Mouse (Mus musculus) layer of hippocampus, adult 11-12 months (tissue): Measurements from ENCODE around the gene Acin1.

ENCODE experiments used
- DNase-seq: peaks from one replicate; pipeline ENCODE4 v3.0.0; 2022; ENCODE audit warnings: low spot score

The Acin1 gene

DNA sequence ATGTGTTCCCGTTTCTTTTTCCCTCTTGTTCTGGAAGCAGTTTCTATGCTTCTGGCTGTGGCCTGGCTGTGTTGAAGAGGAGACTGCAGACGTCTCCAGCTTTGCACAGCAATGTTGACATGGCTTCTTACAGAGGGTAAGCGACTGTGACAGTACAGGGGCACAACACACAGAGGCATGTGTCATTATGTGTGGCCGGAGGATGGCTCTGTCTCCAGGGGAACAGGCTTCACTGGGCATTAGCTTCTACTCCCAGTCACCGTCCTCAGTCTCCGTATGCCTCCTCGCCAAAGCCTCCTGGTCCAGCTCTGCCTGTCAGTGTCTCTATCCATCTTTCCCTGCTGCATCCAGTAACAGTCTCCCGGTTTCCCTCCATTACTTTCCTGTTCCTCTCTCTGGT is 79.5 kb downstream of the Acin1 start:
- DNase-seq = no peak

GRCm38 (mm10) chr14:54605752-54606321 is 80.9 kb downstream of the Acin1 start, which contains the start of gene 4931414P19Rik:
TSS of gene 4931414P19Rik (minus strand) at chr14:54605993.
- DNase-seq = peak; percentile 64

GRCm38 (mm10) chr14:54603686-54604085 is 83.0 kb downstream of the Acin1 start:
- no peak for DNase-seq

GRCm38 (mm10) chr14:54603038-54603654 is 83.6 kb downstream of the Acin1 start:
- peak; percentile 96 for DNase-seq

GRCm38 (mm10) chr14:54602613-54603012 is 84.1 kb downstream of the Acin1 start:
- DNase-seq = no peak

GRCm38 (mm10) chr14:54601601-54602000 is 85.1 kb downstream of the Acin1 start:
- no peak for DNase-seq

DNA sequence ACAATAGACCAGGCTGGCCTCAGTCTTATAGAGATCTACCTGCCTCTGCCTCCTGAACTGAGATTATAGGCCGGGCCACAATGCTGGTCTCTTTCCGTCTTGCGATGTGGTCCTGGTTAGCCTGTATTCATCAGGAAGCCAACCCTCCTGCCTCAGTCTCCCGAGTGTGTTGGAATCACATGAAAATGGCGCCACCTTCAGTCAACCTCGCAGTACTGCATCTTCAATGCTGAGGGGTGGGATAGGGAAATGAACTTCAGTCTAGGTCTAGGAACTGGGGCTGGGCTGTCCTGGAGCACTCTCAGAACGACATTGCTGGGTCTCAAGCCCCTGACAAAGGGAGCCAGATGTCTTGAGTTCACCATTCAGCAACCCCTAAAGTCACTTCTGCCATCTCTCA is 89.6 kb downstream of the Acin1 start:
- no peak for DNase-seq

GRCm38 (mm10) chr14:54594631-54595414 is 91.9 kb downstream of the Acin1 start:
- DNase-seq = no peak

DNA sequence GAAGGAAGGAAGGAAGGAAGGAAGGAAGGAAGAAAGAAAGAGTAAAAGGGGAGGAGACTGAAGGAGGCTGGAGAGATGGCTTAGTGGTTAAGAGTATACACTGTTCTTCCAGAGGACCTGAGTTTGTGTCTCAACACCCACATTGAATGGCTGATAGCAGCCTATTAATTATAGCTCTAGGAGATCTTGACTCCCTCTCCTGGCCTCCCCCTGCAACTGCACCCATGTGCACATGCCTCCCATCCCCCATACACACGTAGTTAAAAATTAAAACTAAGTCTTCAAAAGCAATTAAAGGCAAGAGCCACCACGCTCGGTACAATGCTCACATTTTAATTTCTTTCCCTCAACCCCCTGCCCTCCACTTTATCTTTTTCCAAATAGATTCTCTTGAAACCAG is 92.7 kb downstream of the Acin1 start:
- no peak for DNase-seq

- no peak for DNase-seq
These were observed 94.3 kb downstream of the Acin1 start for GRCm38 (mm10) chr14:54592319-54592934.
